ENCODE assay signal across 9 mouse cellular contexts in the genomic region with DNA sequence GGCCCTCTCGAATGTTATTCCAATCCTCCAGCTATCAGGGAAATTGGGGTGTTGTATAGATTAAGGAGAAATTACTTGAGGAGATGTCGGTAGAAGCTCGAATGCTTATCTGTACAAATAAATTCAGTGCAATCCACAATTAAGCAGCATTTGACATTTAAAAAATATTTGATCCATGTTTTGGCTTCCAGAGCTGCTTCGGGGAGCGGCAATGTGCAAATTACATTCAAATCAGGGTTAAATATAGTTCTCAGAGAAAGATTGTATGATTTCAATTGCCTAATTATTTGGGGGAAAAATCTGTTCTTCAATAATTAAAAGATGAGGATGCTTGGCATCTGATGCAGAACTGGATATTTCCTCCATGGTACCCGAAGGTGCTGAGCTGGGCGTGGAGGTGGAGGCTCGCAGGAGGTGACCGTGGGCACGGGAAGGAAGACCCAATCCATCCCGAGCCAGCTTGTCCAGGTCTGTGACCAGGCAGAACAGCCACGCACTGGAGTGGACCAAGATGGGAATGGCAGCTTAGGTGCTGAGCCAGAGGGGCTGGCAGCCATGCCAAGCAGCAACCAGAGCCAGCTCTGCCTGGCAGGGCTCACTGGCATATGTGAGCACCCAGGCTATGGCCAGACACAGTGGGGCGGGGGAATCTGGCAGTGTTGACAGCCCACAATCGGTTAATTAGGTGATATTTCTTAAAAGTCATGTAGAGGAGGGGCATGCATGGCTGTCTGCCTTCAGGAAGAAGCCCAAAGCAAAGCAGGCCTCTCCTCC.
DNase-seq lines count a peak whose midpoint lies in the region; ATAC-seq and TF ChIP-seq lines count a peak whose summit lies in the region.
"Had no signal": no experiment of that assay in that cellular context is flagged by ENCODE, and none has a peak within 500 bp of the region (broad histone marks: within the 10 kb centered on the region; RNA-seq: fewer than 3 reads in every experiment).

No protein-coding gene starts in this region.

- H3K27me3 ChIP-seq in forebrain, postnatal 0 days (ENCODE audit: insufficient read depth, low read length): no peaks in the 10 kb centered on the region; the same call in 1 of the 2 replicates
- no peaks in the 10 kb centered on the region for H3K27me3 ChIP-seq in intestine, embryonic 16.5 days (replicated peaks; ENCODE audit: control insufficient read depth, insufficient read depth, low read length)
- H3K27me3 ChIP-seq: lung, embryonic 15.5 days had no signal

- H3K36me3 ChIP-seq in forebrain, postnatal 0 days (ENCODE audit: insufficient read depth): no peaks in the 10 kb centered on the region
- H3K36me3 ChIP-seq in intestine, embryonic 16.5 days (ENCODE audit: control insufficient read depth, insufficient read depth, low read length): no peaks in the 10 kb centered on the region
- H3K36me3 ChIP-seq: lung, embryonic 15.5 days had no signal

- H3K27ac ChIP-seq in forebrain, postnatal 0 days (ENCODE audit: low read depth, low read length): peak overlapping the region; percentile 77
- no peak overlapping the region for H3K27ac ChIP-seq in intestine, embryonic 16.5 days (ENCODE audit: low read length)
- H3K27ac ChIP-seq: lung, embryonic 15.5 days had no signal

- no peak overlapping the region for H3K4me3 ChIP-seq in forebrain, postnatal 0 days (ENCODE audit: low read depth, low read length)
- H3K4me3 ChIP-seq in intestine, embryonic 16.5 days (ENCODE audit: low read length): no peak overlapping the region
- H3K4me3 ChIP-seq: lung, embryonic 15.5 days had no signal

- DNase-seq in gastrocnemius, adult 18-20 months (ENCODE audit: low spot score): peak; percentile 28
- no peak for DNase-seq in gastrocnemius, postnatal 4 days (ENCODE audit: low spot score in 2 of 2)
- peak; percentile 93 for DNase-seq in brain, embryonic 14.5 days (ENCODE audit: low read depth)
- peak; percentile 90 for DNase-seq in forebrain, postnatal 0 days
- peak; percentile 58 to 66 for DNase-seq in layer of hippocampus, postnatal 25 days (ENCODE audit: extremely low spot score in 1 of 2, low spot score in 1 of 2)
- DNase-seq in urinary bladder, postnatal 10 days (ENCODE audit: low spot score): no peak
- no peak for DNase-seq in urinary bladder, postnatal 4 days (ENCODE audit: low spot score in 2 of 2)

- WGBS in forebrain, postnatal 0 days: 37% methylated on average over 14 of the region's 14 CpGs
- WGBS in intestine, embryonic 16.5 days: 81% methylated on average over 14 of the region's 14 CpGs

- no peaks in the 10 kb centered on the region for H3K9me3 ChIP-seq in forebrain, postnatal 0 days (ENCODE audit: low read length)
- no peaks in the 10 kb centered on the region for H3K9me3 ChIP-seq in intestine, embryonic 16.5 days (ENCODE audit: control insufficient read depth, low read length)
- H3K9me3 ChIP-seq: lung, embryonic 15.5 days had no signal

- peak; percentile 93 for ATAC-seq in forebrain, postnatal 0 days
- ATAC-seq in intestine, embryonic 16.5 days: no peak

- no peak overlapping the region for H3K4me2 ChIP-seq in forebrain, postnatal 0 days (ENCODE audit: low read depth)
- H3K4me2 ChIP-seq in intestine, embryonic 16.5 days (ENCODE audit: low read depth, low read length): no peak overlapping the region
- H3K4me2 ChIP-seq: lung, embryonic 15.5 days had no signal

- no peak overlapping the region for H3K9ac ChIP-seq in forebrain, postnatal 0 days
- no peak overlapping the region for H3K9ac ChIP-seq in intestine, embryonic 16.5 days (ENCODE audit: low read depth, low read length)
- H3K9ac ChIP-seq: lung, embryonic 15.5 days had no signal

- no peak for TF ChIP-seq CTCF in brain, embryonic 14.5 days (IDR thresholded peaks at IDR 0.05; ENCODE audit: borderline replicate concordance, extremely low read depth, insufficient read depth, insufficient read length)
- no peak for TF ChIP-seq CTCF in forebrain, postnatal 0 days (IDR thresholded peaks at IDR 0.05; ENCODE audit: low read depth)

- peaks cover 24% of the 10 kb centered on the region for H3K4me1 ChIP-seq in forebrain, postnatal 0 days (ENCODE audit: insufficient read depth)
- no peaks in the 10 kb centered on the region for H3K4me1 ChIP-seq in intestine, embryonic 16.5 days (ENCODE audit: control insufficient read depth, insufficient read depth, low read length)

- no peak for TF ChIP-seq POLR2A in brain, embryonic 14.5 days (IDR thresholded peaks at IDR 0.05; ENCODE audit: borderline replicate concordance, extremely low read depth, insufficient read depth, insufficient read length, poor library complexity, severe bottlenecking)

Comparison
In these comparisons a context has a peak if more than half of its experiments do, and no peak if none do; other contexts are left out.
1. DNase-seq: peak in gastrocnemius, adult 18-20 months (single experiment), brain, embryonic 14.5 days (single experiment), forebrain, postnatal 0 days (single experiment) and layer of hippocampus, postnatal 25 days (2 of 2); none in gastrocnemius, postnatal 4 days (0 of 2), urinary bladder, postnatal 10 days (single experiment) and urinary bladder, postnatal 4 days (0 of 2).